Mouse (Mus musculus): ENCODE results near the gene Cat. TPM values are rescaled to one million over a fixed set of nuclear protein-coding genes. Genes with fewer than 3 reads are reported as not detected.

Gene Cat
- polyA plus RNA-seq, 1 experiment from 2014 or later, result 91.9 TPM

DNA sequence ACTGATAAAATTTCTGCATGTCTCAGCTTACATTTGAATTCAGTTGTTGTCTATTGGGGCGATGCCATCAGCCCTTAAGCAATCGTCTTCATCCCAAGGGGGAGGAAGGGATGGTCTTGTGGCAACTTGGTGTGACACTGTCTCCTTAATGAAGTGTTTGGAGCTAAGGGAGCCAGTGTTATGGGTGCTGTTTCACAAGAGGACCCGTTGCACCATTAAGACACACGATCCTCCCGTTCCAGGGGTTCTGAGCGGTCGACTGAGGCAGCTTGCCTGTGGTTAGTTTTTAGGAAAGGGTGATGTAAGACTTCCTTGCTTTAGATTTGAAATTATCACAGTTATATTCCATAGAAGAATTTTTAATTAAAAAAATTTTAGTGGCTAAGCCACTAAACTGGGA lies 35.1 kb downstream of the Cat start:
- H3K27ac ChIP-seq (ENCODE audit: low read length), result no peak overlapping the region
- H3K27me3 ChIP-seq (replicated peaks; ENCODE audit: insufficient read depth, low read length), result no peaks in the 10 kb centered on the region
- 39% methylated on average over 7 of the region's 7 CpGs for WGBS
- H3K9me3 ChIP-seq (ENCODE audit: low read length), result no peaks in the 10 kb centered on the region
- H3K4me1 ChIP-seq (ENCODE audit: insufficient read depth, low read depth, low read length), result no peaks in the 10 kb centered on the region
- H3K4me2 ChIP-seq (replicated peaks; ENCODE audit: low read depth, low read length), result no peak overlapping the region
- DNase-seq (ENCODE audit: low spot score), result peak; percentile 78
- peaks cover 14% of the 10 kb centered on the region; the same call in 1 of the 2 replicates for H3K36me3 ChIP-seq (ENCODE audit: insufficient read depth, low read length)
- no peak for TF ChIP-seq CTCF (IDR thresholded peaks at IDR 0.05)
- TF ChIP-seq EP300 (IDR thresholded peaks at IDR 0.05), result 0 out of 2 replicates have a peak, but pooled peaks have one; percentile 5
- H3K4me3 ChIP-seq (ENCODE audit: low read depth, low read length), result no peak overlapping the region
- no peak overlapping the region for H3K9ac ChIP-seq (replicated peaks; ENCODE audit: low read depth)
- peak; percentile 47 for ATAC-seq

DNA sequence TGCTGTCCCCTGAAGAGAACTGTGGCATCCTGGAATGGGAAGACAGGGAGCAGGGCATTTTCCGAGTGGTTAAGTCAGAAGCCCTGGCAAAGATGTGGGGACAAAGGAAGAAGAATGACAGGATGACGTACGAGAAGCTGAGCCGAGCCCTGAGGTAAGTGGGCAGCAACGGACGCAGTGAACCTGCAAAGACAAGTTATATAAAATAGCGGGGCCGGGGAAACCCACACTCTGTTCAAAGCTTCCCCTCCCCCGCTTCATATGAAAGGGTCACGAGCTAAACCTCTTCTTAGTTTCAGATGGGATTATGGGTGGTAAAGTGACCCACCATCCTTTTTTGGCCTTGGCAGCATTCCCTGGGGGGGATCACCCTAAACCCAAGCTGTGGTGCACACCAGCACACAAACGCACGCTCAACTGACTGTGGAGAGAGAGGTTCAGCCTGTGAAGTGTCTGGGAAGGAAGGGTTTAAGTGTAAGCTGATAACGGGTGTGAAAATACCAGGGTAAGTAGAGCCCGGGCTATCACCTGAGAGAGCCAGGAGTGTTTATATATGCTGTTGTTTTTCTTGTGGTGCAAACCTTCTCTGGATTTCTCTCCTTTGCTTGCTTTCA lies 35.9 kb downstream of the Cat start:
- WGBS, result 39% methylated on average over 14 of the region's 14 CpGs
- no peak overlapping the region for H3K4me2 ChIP-seq (replicated peaks; ENCODE audit: low read depth, low read length)
- H3K27ac ChIP-seq (ENCODE audit: low read length), result no peak overlapping the region
- peaks cover 7% of the 10 kb centered on the region; the same call in 1 of the 2 replicates for H3K36me3 ChIP-seq (ENCODE audit: insufficient read depth, low read length)
- no peaks in the 10 kb centered on the region for H3K4me1 ChIP-seq (ENCODE audit: insufficient read depth, low read depth, low read length)
- H3K4me3 ChIP-seq (ENCODE audit: low read depth, low read length), result no peak overlapping the region
- H3K27me3 ChIP-seq (replicated peaks; ENCODE audit: insufficient read depth, low read length), result no peaks in the 10 kb centered on the region
- no peaks in the 10 kb centered on the region for H3K9me3 ChIP-seq (ENCODE audit: low read length)
- TF ChIP-seq CTCF (IDR thresholded peaks at IDR 0.05), result no peak
- TF ChIP-seq EP300 (IDR thresholded peaks at IDR 0.05), result no peak
- H3K9ac ChIP-seq (replicated peaks; ENCODE audit: low read depth), result no peak overlapping the region
- ATAC-seq (no peak), DNase-seq (ENCODE audit: low spot score) (no peak)

DNA sequence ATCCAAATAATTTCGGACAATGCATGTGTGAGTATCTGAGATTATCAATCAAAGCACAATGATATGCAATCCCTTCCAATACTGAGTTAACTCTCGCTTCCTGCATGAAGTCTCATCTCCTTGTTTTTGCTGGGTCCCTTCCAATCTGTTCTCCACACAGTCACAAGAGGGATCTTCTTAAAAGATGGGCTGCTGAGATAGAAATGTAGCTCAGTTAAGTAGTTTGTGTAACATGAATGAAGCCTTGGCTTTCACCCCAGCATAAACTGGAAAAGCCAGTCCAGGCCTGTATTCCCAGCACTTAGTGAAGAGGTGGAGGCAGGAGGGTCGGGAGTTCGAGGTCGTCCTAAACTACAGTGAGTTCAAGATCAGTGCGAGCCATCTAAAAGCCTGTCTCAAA lies 38.6 kb downstream of the Cat start:
- DNase-seq (ENCODE audit: low spot score), result no peak
- no peaks in the 10 kb centered on the region for H3K36me3 ChIP-seq (ENCODE audit: insufficient read depth, low read length)
- H3K9ac ChIP-seq (replicated peaks; ENCODE audit: low read depth), result no peak overlapping the region
- no peak for ATAC-seq
- no peak overlapping the region for H3K4me3 ChIP-seq (ENCODE audit: low read depth, low read length)
- no peaks in the 10 kb centered on the region for H3K4me1 ChIP-seq (ENCODE audit: insufficient read depth, low read depth, low read length)
- WGBS, result 77% methylated on average over 6 of the region's 6 CpGs
- no peak overlapping the region for H3K4me2 ChIP-seq (replicated peaks; ENCODE audit: low read depth, low read length)
- H3K9me3 ChIP-seq (ENCODE audit: low read length), result no peaks in the 10 kb centered on the region
- H3K27me3 ChIP-seq (replicated peaks; ENCODE audit: insufficient read depth, low read length), result no peaks in the 10 kb centered on the region
- no peak for TF ChIP-seq EP300 (IDR thresholded peaks at IDR 0.05)
- no peak for TF ChIP-seq CTCF (IDR thresholded peaks at IDR 0.05)
- no peak overlapping the region for H3K27ac ChIP-seq (ENCODE audit: low read length)

DNA sequence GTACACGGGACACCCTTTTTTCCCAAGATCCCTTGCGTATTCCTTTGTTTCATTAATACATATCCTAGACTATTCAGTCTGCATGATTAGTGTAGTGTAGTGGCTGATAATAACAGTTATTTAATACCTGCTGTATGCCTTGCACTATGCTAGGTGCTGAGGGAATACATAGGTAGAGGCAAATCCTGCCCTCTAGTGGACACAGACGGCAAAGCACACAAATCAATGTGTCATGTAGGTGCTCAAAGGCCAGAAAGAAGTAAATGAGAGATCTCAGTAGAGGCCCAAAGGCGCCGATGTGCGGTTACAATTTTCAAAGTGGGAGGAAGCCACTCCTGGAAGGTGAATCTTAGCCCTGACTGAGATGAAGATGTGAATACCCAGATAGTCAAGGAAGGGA lies 39.2 kb downstream of the Cat start:
- Histone ChIP-seq H3K9ac (replicated peaks; ENCODE audit: low read depth) (no peak overlapping the region), H3K4me3 (ENCODE audit: low read depth, low read length) (no peak overlapping the region), H3K27me3 (replicated peaks; ENCODE audit: insufficient read depth, low read length) (no peaks in the 10 kb centered on the region), H3K4me2 (replicated peaks; ENCODE audit: low read depth, low read length) (no peak overlapping the region), H3K36me3 (ENCODE audit: insufficient read depth, low read length) (no peaks in the 10 kb centered on the region), H3K4me1 (ENCODE audit: insufficient read depth, low read depth, low read length) (no peaks in the 10 kb centered on the region), H3K27ac (ENCODE audit: low read length) (no peak overlapping the region), H3K9me3 (ENCODE audit: low read length) (no peaks in the 10 kb centered on the region)
- no peak for TF ChIP-seq EP300 (IDR thresholded peaks at IDR 0.05)
- TF ChIP-seq CTCF (IDR thresholded peaks at IDR 0.05), result peak; percentile 85
- DNase-seq (ENCODE audit: low spot score) (peak; percentile 65), ATAC-seq (peak; percentile 47)
- 59% methylated on average over 6 of the region's 6 CpGs for WGBS

DNA sequence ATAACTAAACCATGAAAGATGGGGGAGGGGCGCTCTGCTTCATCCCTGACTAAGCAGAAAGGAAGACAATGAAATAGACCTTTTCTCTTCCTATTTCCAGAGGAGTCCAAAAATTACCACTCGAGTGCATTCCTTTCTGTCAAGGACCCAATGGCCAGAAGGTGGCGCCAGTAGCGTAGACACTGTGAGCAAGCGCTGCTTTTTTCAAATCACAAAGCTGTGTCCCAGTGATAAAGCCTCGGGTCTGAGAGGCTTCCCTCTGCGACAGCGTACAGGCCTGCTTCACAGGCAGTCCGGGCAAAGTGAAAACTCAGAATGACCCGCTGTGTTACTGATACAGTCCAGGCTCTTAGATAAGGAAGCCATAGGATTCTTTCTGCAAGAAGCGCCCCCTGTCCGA lies 45.2 kb downstream of the Cat start:
- peak overlapping the region; percentile 32; the same call in 1 of the 2 replicates for H3K4me2 ChIP-seq (replicated peaks; ENCODE audit: low read depth, low read length)
- H3K9me3 ChIP-seq (ENCODE audit: low read length), result no peaks in the 10 kb centered on the region
- no peak for TF ChIP-seq EP300 (IDR thresholded peaks at IDR 0.05)
- TF ChIP-seq CTCF (IDR thresholded peaks at IDR 0.05), result peak; percentile 90
- ATAC-seq (peak; percentile 51), DNase-seq (ENCODE audit: low spot score) (peak; percentile 92)
- H3K4me3 ChIP-seq (ENCODE audit: low read depth, low read length), result no peak overlapping the region
- WGBS, result 11% methylated on average over 12 of the region's 12 CpGs
- no peaks in the 10 kb centered on the region for H3K27me3 ChIP-seq (replicated peaks; ENCODE audit: insufficient read depth, low read length)
- H3K36me3 ChIP-seq (ENCODE audit: insufficient read depth, low read length), result no peaks in the 10 kb centered on the region
- peaks cover 18% of the 10 kb centered on the region; the same call in 1 of the 2 replicates for H3K4me1 ChIP-seq (ENCODE audit: insufficient read depth, low read depth, low read length)
- no peak overlapping the region for H3K9ac ChIP-seq (replicated peaks; ENCODE audit: low read depth)
- no peak overlapping the region for H3K27ac ChIP-seq (ENCODE audit: low read length)

DNA sequence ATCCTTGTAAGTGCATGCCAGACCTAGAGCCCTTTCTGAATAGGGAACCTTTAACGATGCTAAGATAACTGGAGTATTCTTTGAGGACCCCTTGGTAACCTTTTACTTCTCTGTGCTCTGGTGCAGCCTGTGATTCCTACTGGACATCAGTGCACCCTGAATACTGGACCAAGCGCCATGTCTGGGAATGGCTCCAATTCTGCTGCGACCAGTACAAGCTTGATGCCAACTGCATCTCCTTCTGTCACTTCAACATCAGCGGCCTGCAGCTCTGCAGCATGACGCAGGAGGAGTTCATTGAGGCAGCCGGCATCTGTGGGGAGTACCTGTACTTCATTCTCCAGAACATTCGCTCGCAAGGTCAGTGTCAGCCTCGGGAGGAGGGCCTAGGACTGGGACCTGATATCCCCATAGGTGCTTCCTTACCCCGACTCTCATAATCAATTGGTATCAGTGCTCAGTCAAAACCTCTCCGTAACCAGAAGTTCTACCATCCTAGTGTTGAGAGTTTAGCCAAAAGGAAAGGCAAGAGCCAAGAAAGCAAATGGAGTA lies 45.8 kb downstream of the Cat start:
- no peak for TF ChIP-seq CTCF (IDR thresholded peaks at IDR 0.05)
- no peak for TF ChIP-seq EP300 (IDR thresholded peaks at IDR 0.05)
- Histone ChIP-seq H3K27me3 (replicated peaks; ENCODE audit: insufficient read depth, low read length) (no peaks in the 10 kb centered on the region), H3K9ac (replicated peaks; ENCODE audit: low read depth) (no peak overlapping the region), H3K36me3 (ENCODE audit: insufficient read depth, low read length) (no peaks in the 10 kb centered on the region), H3K4me1 (ENCODE audit: insufficient read depth, low read depth, low read length) (peaks cover 18% of the 10 kb centered on the region; the same call in 1 of the 2 replicates), H3K4me2 (replicated peaks; ENCODE audit: low read depth, low read length) (no peak overlapping the region), H3K9me3 (ENCODE audit: low read length) (no peaks in the 10 kb centered on the region), H3K4me3 (ENCODE audit: low read depth, low read length) (no peak overlapping the region), H3K27ac (ENCODE audit: low read length) (no peak overlapping the region)
- ATAC-seq (no peak), DNase-seq (ENCODE audit: low spot score) (no peak)
- 89% methylated on average over 11 of the region's 11 CpGs for WGBS

Measured in lung, postnatal 0 days (tissue).